Mouse (Mus musculus) megakaryocyte-erythroid progenitor cell, adult 5-6 weeks (primary cell): Measurements from ENCODE around the gene A3galt2. TPM values are rescaled to one million over a fixed set of nuclear protein-coding genes. Genes with fewer than 3 reads are reported as not detected.

Source experiments
- ATAC-seq: replicated peaks from 2 replicates; pipeline ENCODE4 v1.8.0; 2016; ENCODE audit warnings: mild to moderate bottlenecking, inconsistent platforms; ENCODE audit not compliant: severe bottlenecking, poor library complexity, low FRiP score, low TSS enrichment
- total RNA-seq, 2 experiments: library from RNA; stranded (forward) in 1 of 2; stranded (reverse) in 1 of 2; fragments of 200-1000, 215-1000 nt in 1 of 2; fragments of >200 nt in 1 of 2; fragmentation: Nextera tagmentation in 1 of 2; gene quantifications; 2 replicates each; pipeline ENCODE4 v1.2.3; 2014 to 2017

The A3galt2 gene
- total RNA-seq, 2 experiments from 2014 or later, result 0.31 TPM; not detected in 1

DNA sequence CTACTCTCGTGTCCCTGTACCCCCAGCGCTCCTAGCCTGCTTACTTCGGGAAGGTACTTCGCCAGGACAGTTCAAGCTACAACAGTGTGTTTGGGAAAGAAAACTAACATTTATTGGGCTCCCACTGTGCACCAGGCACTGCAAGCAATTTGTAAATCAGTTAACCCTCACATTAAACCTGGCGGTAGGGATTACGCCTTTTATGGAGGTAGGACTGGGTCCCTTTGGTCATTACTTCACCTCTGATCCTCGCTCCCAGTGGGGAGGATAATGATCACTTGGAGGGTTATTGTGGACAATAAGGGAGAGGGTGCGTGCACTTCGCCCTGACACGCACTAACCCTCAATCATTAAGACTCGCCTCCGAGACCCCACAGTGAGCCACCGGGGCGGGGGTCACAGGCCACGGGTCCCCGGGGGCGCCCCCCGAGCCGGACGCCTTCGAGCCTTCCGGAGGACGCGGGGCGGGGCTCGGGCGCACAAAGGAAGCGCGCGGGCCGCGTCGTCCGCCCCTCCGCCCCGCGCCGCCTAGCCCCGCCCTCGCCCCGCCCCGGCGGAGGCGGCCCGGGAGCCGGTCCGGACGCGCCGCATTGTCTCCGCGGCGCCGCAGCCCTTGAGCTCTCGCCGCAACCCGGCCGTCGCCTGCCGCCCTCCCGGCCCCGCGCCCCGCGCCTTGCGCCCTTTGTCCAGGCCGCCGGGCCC, 28.0 kb upstream of the A3galt2 start:
- peak; percentile 57 for ATAC-seq

GRCm38 (mm10) chr4:128727721-128728430, 27.3 kb upstream of the A3galt2 start:
- ATAC-seq, result peak; percentile 36; the same call in 1 of the 2 replicates

DNA sequence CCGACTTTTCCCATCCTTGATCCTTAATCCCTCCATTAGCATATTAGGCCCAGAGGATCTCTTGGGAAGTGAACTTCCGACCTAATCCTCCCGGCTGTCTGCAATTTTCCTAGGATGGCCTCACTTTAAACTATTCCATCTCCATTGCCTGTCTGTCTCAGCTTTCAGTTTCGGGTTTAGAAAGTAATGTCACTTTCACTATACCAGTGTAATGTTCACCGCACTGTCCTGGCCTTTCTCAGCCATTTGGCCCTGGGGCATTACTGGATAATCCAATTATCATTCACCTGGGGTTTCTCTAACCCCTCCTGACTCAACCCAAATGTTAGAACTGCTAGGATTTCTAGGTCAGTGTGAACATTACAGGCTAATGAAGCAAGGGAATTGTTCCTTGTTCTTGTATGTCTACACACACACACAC, 26.7 kb upstream of the A3galt2 start:
- ATAC-seq, result no peak; the same call in 1 of the 2 replicates

DNA sequence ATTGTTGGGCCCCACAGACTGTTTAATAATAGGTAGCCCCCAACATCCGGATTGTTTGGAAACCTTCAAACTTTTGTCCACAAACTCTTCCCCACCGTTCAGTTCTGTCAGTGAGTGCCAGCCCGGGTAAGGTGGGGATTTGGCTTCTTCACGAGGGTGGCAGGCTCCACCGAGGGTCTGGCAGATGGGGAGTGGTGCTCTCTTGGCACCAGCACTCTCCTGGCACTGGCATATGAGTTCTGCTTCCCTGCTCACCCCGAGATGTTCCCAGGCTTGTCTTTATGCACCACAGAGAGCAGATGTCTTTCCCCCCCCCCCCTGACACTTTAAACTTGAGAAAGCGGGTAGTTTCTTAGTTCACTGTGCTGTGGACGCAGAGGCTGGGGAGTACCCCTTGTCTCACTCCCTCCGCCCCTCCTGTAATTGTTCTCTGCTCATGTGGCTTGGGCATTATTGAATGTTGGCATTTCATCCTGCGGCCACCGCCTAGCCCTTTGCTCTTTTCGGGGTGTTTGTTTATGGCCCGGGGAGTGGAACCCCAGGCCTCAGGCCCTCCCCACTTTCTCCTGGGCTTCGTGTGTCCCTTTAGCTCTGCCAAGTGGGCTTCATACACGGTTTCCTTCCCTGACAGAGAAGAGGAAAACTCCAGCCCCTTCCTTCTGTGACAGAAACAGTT, 26.0 kb upstream of the A3galt2 start:
- no peak for ATAC-seq

- no peak for ATAC-seq
These were observed 25.5 kb upstream of the A3galt2 start for GRCm38 (mm10) chr4:128729709-128730037.

GRCm38 (mm10) chr4:128730271-128730670, 24.9 kb upstream of the A3galt2 start:
- no peak for ATAC-seq

- ATAC-seq, result no peak
These were observed 22.4 kb upstream of the A3galt2 start for GRCm38 (mm10) chr4:128732794-128733193.

GRCm38 (mm10) chr4:128733496-128733895, 21.7 kb upstream of the A3galt2 start:
- no peak for ATAC-seq

GRCm38 (mm10) chr4:128734217-128734616, 20.9 kb upstream of the A3galt2 start:
- peak; percentile 66 for ATAC-seq

DNA sequence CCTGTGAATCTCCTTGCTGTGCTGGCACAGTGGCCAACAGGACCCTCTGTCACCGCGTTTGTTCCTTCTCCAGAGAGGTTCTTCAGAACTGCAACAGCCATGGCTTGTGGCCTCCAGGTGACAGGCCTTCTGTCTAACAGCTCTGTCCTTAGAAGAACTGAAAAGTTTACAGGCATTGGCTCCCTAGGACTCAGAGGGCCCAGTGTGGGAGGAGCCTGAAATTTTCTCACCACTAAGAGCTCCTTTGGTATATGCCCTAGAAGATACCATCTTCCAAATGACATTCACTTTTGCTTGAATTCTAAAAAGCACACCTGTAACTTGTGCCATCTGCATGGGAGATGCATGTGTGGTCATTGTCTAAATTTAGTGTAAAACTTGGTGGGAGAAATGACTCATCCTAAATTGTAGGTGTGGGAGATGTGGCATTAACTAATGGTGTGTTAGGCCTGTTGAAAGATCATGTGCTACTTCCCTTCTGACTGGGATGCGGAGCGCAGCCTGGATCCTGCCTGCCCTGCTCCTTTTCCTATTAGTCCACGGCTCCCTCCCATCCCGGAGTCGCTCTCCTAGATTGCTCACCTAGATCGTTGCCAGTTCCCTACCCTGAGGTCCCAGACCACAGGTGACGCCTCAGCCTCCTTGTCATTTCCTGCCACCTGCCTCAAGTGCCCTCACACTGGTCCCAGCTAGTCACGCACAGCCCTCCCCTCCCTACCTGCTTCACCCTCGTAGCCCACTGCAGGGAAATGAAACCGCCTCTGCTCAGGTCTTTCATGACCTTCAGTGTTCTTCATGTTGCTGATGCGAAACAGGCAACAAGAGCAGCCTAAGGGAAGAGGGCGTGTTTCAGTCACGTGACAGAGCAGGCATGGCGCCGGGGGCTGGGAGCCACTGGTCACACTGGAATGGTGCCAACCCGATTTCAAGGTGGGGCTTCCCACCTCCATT, 20.2 kb upstream of the A3galt2 start:
- no peak for ATAC-seq

GRCm38 (mm10) chr4:128737137-128737589, 18.0 kb upstream of the A3galt2 start:
- no peak for ATAC-seq

DNA sequence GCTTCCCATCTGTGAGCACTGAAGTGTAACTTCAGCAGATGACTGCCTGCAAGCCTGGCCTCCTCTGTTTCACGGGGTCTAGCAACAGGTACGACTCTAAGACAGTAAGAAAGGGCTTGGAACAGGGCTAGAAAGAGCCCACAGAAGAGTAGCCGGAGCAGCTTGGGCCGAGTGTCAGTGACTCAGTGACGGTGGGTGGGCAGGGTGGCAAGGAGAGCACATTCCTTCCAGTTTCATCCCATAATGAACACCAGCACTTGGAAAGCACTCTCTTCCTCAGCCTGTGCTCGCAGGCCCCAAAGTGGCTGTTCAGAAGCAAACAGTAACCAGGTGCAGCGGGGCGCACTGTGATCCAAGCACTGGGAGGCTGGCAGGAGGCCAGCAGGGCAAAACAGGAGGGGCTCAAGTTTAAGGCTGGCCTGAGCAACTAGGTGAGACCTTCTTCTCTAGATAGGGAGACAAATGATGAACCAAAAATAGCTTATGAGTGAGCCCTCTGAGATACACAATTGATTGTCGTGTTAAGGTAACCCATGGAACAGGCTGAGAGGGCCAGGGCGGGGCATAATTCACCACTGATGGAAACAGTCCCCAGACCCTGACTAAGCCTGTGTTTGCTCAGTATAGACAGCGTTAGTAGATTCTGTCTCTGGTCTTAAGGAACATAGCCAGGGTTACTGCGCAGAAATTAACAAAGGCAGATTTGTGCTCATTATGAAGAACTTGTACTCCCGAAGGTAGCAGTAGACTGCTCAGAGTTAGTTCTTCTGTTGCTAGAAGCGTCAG, 17.1 kb upstream of the A3galt2 start:
- ATAC-seq, result no peak

GRCm38 (mm10) chr4:128740878-128741277, 14.3 kb upstream of the A3galt2 start:
- ATAC-seq, result no peak

DNA sequence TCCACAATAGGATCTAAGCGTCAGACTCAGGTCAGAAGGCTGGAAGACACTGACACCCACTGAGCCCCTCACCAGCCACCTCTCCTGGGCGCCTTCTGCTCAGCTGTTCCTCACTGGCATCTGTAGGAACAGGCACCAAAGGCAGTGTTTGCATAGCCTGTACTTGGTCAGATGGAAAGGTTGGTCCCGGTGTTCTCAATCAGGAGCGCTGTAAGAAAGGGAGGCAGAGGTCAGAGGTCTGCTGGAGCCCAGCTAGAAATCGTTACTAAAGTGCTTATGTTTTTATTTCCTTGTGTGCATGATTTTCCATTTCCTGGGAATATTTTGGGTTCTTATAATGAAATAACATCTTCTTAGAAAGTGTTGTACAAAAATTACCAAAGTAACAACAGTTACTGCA, 13.3 kb upstream of the A3galt2 start:
- ATAC-seq, result no peak

- ATAC-seq, result no peak
These were observed 12.7 kb upstream of the A3galt2 start for GRCm38 (mm10) chr4:128742379-128742970.

DNA sequence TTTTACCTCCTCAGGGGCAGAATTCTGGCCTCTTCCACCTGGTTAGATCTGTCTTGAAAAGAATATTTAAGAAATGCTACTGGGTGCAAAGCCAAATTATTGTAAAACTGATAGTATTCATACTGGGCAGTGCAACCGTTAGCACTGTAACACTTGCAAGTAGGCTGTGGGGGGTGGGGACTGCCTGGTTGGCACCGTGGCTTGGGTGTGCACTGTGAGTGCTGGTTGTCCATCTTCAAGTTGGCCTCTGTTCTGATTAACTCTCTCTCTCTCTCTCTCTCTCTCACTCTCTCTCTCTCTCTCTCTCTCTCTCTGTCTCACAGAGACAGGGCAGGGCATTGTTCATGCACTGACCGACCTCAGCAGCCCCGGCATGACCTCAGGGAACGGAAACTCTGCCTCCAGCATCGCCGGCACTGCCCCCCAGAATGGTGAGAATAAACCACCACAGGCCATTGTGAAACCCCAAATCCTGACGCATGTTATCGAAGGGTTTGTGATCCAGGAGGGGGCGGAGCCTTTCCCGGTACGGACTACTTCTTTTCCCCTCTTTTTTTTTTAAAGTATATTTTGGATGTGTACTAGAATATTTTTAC, 12.0 kb upstream of the A3galt2 start:
- no peak for ATAC-seq

DNA sequence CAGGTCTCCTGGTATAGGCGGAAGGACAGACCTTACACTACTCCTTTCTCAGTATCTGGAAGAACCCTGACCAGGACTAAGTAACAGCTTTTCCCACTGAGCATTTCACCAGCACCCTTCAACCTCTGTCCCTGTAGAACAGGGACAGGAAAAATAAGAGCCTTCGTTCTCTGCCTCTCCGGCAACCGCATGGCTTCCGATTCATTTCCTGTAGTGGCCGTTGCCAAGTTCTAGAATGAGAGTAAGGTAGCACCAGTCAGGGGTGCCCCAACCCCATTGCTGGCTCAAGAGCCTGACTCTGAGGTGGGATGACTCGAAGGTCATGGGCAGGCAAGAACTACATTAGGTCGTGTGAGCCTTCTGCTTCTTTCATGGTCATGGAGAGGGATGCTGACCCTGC, 10.0 kb upstream of the A3galt2 start:
- ATAC-seq, result no peak
